Mouse (Mus musculus) G1E-ER4 (cell line): ENCODE measurements around the gene Alg11. TPM values are rescaled to one million over a fixed set of nuclear protein-coding genes. Genes with fewer than 3 reads are reported as not detected.

ENCODE experiments used
- GATA1 ChIP-seq: IDR thresholded peaks from one replicate; pipeline ENCODE4 v1.8.0; 2012; ENCODE audit warnings: low read length, inconsistent platforms
- polyA plus RNA-seq: library from polyadenylated mRNA; stranded (reverse); fragments of >175 nt; gene quantifications from 2 replicates; pipeline ENCODE4 v1.2.3, GENCODE M21; 2012

The Alg11 gene
- polyA plus RNA-seq, result 0.48 and 0.80 TPM in 2 replicates

GRCm38 (mm10) chr8:22060446-22060889 lies at the start of gene Alg11:
TSS of gene Alg11 (plus strand) at chr8:22060721.
- no peak for TF ChIP-seq GATA1

- no peak for TF ChIP-seq GATA1
Observed at GRCm38 (mm10) chr8:22013034-22013707, 47.4 kb upstream of the Alg11 start.

- no peak for TF ChIP-seq GATA1
Observed at GRCm38 (mm10) chr8:22017731-22018130, 42.8 kb upstream of the Alg11 start.

- no peak for TF ChIP-seq GATA1
Observed at GRCm38 (mm10) chr8:22019498-22019897, 41.0 kb upstream of the Alg11 start.

GRCm38 (mm10) chr8:22022244-22022643 lies 38.3 kb upstream of the Alg11 start:
- no peak for TF ChIP-seq GATA1

- TF ChIP-seq GATA1, result no peak
Observed at GRCm38 (mm10) chr8:22025241-22025640, 35.3 kb upstream of the Alg11 start.

- TF ChIP-seq GATA1, result no peak
Observed at GRCm38 (mm10) chr8:22028973-22029372, 31.5 kb upstream of the Alg11 start.

- TF ChIP-seq GATA1, result no peak
Observed at GRCm38 (mm10) chr8:22030990-22031389, 29.5 kb upstream of the Alg11 start.

- TF ChIP-seq GATA1, result no peak
Observed at GRCm38 (mm10) chr8:22036137-22036536, 24.4 kb upstream of the Alg11 start.

- no peak for TF ChIP-seq GATA1
Observed at GRCm38 (mm10) chr8:22037022-22037421, 23.5 kb upstream of the Alg11 start.

- no peak for TF ChIP-seq GATA1
Observed at GRCm38 (mm10) chr8:22039468-22040152, 20.9 kb upstream of the Alg11 start.

GRCm38 (mm10) chr8:22040153-22040509 lies 20.4 kb upstream of the Alg11 start:
- no peak for TF ChIP-seq GATA1

- TF ChIP-seq GATA1, result no peak
Observed at GRCm38 (mm10) chr8:22042515-22042914, 18.0 kb upstream of the Alg11 start.

GRCm38 (mm10) chr8:22043706-22044105 lies 16.8 kb upstream of the Alg11 start:
- no peak for TF ChIP-seq GATA1

- TF ChIP-seq GATA1, result no peak
Observed at GRCm38 (mm10) chr8:22047699-22048464, 12.6 kb upstream of the Alg11 start.
